Mouse (Mus musculus): ENCODE measurements around the gene Kmt5b. TPM values are rescaled to one million over a fixed set of nuclear protein-coding genes. Genes with fewer than 3 reads are reported as not detected.

The Kmt5b gene
- polyA plus RNA-seq, 1 experiment from 2014 or later = 24.4 TPM

DNA sequence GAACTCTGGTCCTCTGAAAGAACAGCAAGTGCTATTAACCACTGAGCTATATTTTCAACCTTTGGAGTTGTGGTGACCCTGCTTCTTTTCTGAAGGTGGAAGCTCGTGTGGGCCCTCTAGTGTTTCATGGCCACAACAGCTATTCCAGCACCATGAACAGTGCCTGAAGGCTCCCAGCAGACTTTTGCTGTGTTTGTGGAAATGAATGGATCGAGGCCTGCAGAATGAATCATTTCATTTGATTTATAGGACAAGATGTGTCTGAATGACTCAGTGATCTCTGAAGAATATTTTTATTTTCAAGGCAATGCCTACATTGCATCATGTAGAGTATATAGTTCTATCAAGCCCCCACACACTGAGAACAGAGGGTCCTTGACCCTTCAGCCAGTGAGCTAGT, 6.9 kb downstream of the Kmt5b start:
- Histone ChIP-seq H3K36me3 (no peaks in the 10 kb centered on the region), H3K4me1 (peaks cover 6% of the 10 kb centered on the region), H3K4me3 (replicated peaks) (no peak overlapping the region), H3K9me3 (no peaks in the 10 kb centered on the region), H3K9ac (no peak overlapping the region), H3K27me3 (replicated peaks) (no peaks in the 10 kb centered on the region), H3K27ac (no peak overlapping the region), H3K4me2 (no peak overlapping the region)
- ATAC-seq (ENCODE audit: insufficient read depth, low FRiP score, low read depth) = no peak
- 70% methylated on average over 2 of the region's 2 CpGs for WGBS

DNA sequence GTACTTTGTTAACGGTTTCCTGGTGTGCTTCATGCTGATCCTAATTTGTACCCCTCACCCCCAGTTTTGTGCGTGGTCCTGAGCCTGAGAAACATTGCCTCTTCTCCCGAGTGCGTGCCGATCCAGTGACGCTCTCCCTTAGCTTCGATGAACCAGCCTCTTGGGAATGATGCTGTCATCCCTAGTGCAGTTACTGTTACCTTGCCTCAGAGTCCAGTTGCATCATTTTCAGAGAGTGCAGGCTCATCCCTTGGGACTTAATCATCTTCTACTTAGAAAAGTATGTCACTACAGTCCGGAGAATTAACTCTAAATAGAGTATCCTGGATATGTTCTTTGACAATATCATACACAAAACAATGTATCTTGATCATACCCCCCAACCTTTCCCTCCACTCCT, 11.5 kb downstream of the Kmt5b start:
- no peak overlapping the region for H3K9ac ChIP-seq
- H3K9me3 ChIP-seq = no peaks in the 10 kb centered on the region
- 0 out of 2 replicates have a peak, but pooled peaks cover 9% of the 10 kb centered on the region for H3K36me3 ChIP-seq
- no peak overlapping the region for H3K4me3 ChIP-seq (replicated peaks)
- no peaks in the 10 kb centered on the region for H3K27me3 ChIP-seq (replicated peaks)
- no peak overlapping the region for H3K4me2 ChIP-seq
- no peak for ATAC-seq (ENCODE audit: insufficient read depth, low FRiP score, low read depth)
- H3K27ac ChIP-seq = no peak overlapping the region
- H3K4me1 ChIP-seq = no peaks in the 10 kb centered on the region
- WGBS = 89% methylated on average over 8 of the region's 8 CpGs

DNA sequence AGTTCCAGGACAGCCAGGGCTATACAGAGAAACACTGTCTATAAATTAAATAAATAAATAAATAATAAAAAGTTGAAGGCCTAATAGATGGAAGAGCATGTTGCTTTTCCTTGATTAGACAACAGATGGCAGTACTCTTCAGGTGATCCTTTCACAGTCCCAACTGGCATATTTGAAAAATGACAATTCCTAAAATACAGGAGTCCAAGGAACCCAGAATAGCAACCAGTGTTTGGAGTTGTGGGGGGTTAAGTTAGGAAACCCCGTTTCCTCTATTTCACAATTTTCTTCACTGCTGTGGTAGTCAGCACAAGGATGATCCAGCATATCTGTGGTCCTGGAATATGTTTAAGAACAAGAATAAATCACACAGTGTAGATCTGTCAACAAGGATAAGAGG, 22.9 kb downstream of the Kmt5b start:
- Histone ChIP-seq H3K9me3 (no peaks in the 10 kb centered on the region), H3K4me2 (no peak overlapping the region), H3K4me1 (no peaks in the 10 kb centered on the region), H3K9ac (no peak overlapping the region), H3K36me3 (peaks cover 30% of the 10 kb centered on the region), H3K4me3 (replicated peaks) (no peak overlapping the region), H3K27me3 (replicated peaks) (no peaks in the 10 kb centered on the region), H3K27ac (no peak overlapping the region)
- 71% methylated on average over 1 of the region's 1 CpGs for WGBS
- ATAC-seq (ENCODE audit: insufficient read depth, low FRiP score, low read depth) = no peak

DNA sequence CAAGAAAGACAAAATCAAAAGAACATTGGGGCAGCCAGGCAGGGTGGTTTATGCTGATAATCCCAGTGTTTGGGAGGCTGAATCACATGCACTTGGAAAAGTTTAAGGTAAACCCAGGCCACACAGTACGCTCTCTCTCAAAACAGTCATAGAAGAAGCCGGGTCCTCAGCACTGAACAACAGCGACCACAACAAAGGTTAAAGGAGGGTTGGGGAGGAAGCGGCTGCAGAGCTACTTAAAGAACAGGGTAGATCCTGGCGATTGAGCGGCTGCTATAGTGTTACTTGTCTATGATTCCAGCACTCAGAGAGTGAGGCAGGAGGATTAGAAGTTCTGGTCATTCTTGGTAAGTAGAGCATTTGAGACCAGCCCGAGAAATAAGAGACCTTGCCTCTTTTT, 38.3 kb downstream of the Kmt5b start:
- WGBS = 84% methylated on average over 7 of the region's 7 CpGs
- no peak for ATAC-seq (ENCODE audit: insufficient read depth, low FRiP score, low read depth)
- peaks cover 43% of the 10 kb centered on the region for H3K36me3 ChIP-seq
- H3K27me3 ChIP-seq (replicated peaks) = no peaks in the 10 kb centered on the region
- no peak overlapping the region for H3K4me3 ChIP-seq (replicated peaks)
- no peak overlapping the region for H3K27ac ChIP-seq
- H3K4me2 ChIP-seq = no peak overlapping the region
- H3K9me3 ChIP-seq = no peaks in the 10 kb centered on the region
- no peaks in the 10 kb centered on the region for H3K4me1 ChIP-seq
- no peak overlapping the region for H3K9ac ChIP-seq

DNA sequence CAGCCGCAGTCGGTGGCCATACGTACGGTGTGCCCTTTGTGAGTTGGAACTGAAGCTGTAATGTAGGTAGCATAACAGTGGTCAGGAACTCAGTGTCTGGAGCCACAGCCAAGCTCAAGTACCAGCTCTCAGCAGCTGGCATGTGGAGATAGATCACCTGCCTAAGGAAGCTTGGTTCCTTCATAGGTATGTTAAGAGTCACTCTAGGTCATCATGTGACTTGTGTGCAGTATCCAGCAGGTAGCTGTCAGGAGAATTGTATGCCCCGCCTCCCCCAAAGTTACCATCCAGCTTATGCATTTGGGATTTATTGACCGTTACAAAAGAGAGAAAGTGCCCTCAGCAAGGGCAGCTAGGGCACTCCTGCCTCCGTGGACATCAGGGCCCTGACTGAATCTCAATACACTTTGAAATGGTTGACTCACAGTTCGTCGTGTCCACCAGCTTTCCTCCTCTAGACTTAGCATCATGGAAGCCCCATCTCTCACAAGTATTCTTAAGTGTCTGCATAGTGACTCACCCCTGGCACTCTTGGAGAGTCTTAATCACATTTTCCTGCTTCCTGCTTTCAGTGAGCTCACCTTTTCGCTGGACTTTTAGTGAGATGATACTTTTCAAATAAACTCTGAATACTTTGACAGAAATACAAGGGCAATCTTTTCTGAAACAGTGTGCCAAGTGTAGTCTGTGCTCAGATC, 43.5 kb downstream of the Kmt5b start:
- Histone ChIP-seq H3K27ac (no peak overlapping the region), H3K4me3 (replicated peaks) (no peak overlapping the region), H3K36me3 (peaks cover 32% of the 10 kb centered on the region), H3K4me1 (no peaks in the 10 kb centered on the region), H3K9me3 (no peaks in the 10 kb centered on the region), H3K4me2 (no peak overlapping the region), H3K27me3 (replicated peaks) (no peaks in the 10 kb centered on the region), H3K9ac (no peak overlapping the region)
- 87% methylated on average over 10 of the region's 10 CpGs for WGBS
- ATAC-seq (ENCODE audit: insufficient read depth, low FRiP score, low read depth) = no peak

DNA sequence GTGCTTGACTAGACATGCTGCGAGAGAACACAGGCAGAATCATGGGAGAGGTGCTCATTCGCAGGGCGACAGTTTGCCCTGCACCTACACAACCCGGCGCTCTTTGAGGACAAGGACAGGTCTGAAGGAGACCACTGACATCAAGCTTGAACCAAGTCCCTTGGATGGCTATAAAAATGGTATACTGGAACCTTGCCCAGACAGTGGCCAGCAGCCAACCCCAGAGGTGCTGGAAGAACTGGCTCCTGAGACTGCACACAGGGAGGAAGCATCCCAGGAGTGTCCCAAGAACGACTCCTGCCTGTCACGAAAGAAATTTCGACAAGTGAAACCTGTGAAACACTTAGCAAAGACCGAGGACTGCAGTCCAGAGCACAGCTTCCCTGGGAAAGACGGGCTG, 47.2 kb downstream of the Kmt5b start:
- Histone ChIP-seq H3K9ac (no peak overlapping the region), H3K36me3 (peaks cover 27% of the 10 kb centered on the region), H3K27me3 (replicated peaks) (no peaks in the 10 kb centered on the region), H3K9me3 (no peaks in the 10 kb centered on the region), H3K4me2 (no peak overlapping the region), H3K4me1 (no peaks in the 10 kb centered on the region), H3K27ac (no peak overlapping the region), H3K4me3 (replicated peaks) (no peak overlapping the region)
- no peak for ATAC-seq (ENCODE audit: insufficient read depth, low FRiP score, low read depth)
- WGBS = 91% methylated on average over 10 of the region's 10 CpGs

DNA sequence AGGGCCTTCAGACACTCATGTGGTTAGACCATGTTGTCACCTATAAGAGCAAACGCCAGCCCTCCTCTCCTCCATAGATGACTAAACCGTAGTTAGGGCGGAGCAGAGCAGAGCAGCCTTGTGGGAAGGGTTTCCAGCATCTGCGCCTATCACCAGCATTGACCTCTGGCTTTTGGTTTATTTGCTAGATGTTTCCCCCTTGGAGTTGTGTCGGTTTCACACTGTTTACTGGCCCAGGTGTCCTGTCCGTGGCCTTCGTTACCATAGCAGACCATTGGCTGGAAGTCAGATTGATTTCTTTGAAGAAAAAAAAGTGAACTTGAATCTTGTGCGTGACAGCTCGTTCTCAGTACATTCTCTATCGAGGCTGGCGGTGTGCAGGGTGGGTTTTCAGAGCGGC, 48.6 kb downstream of the Kmt5b start:
- ATAC-seq (ENCODE audit: insufficient read depth, low FRiP score, low read depth) = no peak
- peaks cover 16% of the 10 kb centered on the region for H3K36me3 ChIP-seq
- WGBS = 69% methylated on average over 12 of the region's 12 CpGs

DNA sequence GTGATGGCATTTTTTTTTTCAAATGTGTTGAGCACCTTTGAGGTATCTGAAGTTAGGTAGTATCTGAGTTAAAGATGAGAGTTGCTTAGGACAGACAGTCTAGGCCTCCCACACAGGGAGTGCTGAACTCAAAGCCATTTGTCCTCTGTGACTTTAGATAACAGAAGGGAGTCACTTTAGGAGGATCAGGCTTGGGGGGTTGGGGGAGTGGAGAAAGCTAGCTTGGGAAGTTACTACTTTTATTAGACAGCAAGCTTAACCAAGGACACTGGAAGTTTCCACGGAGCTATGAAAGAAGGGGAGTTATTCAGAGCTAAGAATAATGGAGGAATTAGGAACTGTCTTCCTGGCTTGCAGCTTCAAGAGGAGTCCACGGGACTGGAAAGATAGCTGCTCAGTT, 51.9 kb downstream of the Kmt5b start:
- H3K4me2 ChIP-seq = no peak overlapping the region
- H3K4me1 ChIP-seq = no peaks in the 10 kb centered on the region
- H3K27ac ChIP-seq = no peak overlapping the region
- H3K36me3 ChIP-seq = peaks cover 12% of the 10 kb centered on the region
- no peak overlapping the region for H3K9ac ChIP-seq
- no peak overlapping the region for H3K4me3 ChIP-seq (replicated peaks)
- no peak for ATAC-seq (ENCODE audit: insufficient read depth, low FRiP score, low read depth)
- WGBS = 52% methylated on average over 2 of the region's 2 CpGs
- no peaks in the 10 kb centered on the region for H3K9me3 ChIP-seq
- no peaks in the 10 kb centered on the region for H3K27me3 ChIP-seq (replicated peaks)

More for the DNA sequence above, 48.6 kb downstream of the Kmt5b start:
- H3K9ac ChIP-seq = no peak overlapping the region
- H3K4me3 ChIP-seq (replicated peaks) = no peak overlapping the region
- H3K4me2 ChIP-seq = no peak overlapping the region
- H3K4me1 ChIP-seq = no peaks in the 10 kb centered on the region
- H3K27me3 ChIP-seq (replicated peaks) = no peaks in the 10 kb centered on the region
- no peaks in the 10 kb centered on the region for H3K9me3 ChIP-seq
- no peak overlapping the region for H3K27ac ChIP-seq

DNA sequence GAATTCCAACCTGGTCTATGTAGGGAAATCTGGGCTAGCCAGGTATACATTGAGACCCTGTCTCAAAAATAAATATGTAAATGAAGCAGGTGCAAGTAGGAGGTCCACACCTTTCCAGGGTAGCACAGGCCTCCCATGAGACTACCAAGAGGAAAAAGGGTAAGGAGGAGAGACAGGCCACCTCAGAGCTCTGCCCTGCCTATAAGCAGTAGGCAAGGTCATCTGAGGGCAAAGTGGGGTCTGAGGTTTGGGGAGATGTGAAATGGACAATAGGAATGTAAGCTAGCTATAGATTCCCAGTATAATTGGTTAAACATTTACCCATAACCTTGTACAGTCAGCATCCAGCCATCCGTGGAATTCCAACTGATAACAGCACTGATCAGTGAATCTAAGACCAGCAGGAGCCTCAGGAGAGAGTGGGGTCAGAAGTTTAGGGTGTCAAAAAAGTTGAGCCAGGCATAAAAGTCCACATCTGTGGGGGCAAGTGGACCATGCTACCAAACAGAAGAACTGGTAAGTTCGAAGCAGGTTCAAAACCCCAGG, 52.8 kb downstream of the Kmt5b start:
- Histone ChIP-seq H3K9ac (no peak overlapping the region), H3K27ac (no peak overlapping the region), H3K36me3 (peaks cover 4% of the 10 kb centered on the region), H3K4me2 (no peak overlapping the region), H3K27me3 (replicated peaks) (no peaks in the 10 kb centered on the region), H3K4me3 (replicated peaks) (no peak overlapping the region), H3K9me3 (no peaks in the 10 kb centered on the region), H3K4me1 (no peaks in the 10 kb centered on the region)
- no peak for ATAC-seq (ENCODE audit: insufficient read depth, low FRiP score, low read depth)
- 63% methylated on average over 2 of the region's 2 CpGs for WGBS

DNA sequence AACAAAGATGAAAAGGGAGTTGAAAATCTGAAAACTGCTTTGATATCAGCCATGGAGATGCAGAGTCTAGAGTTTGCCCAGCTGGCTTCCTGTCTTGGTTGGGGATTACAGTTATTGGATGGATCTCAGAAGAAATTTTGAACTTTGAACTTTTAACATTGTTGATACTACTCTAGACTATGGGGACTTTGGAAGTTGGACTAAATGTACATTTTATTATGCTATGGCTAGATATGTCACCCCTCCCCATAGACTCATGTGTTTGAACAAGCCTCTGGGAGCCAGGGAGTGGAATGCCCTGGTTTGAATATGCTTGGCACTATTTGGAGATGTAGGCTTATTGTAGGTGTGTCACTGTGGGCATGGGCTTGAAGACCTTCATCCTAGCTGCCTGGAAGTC, 57.8 kb downstream of the Kmt5b start:
- H3K4me2 ChIP-seq = no peak overlapping the region
- H3K4me3 ChIP-seq (replicated peaks) = no peak overlapping the region
- no peaks in the 10 kb centered on the region for H3K4me1 ChIP-seq
- no peak overlapping the region for H3K9ac ChIP-seq
- H3K9me3 ChIP-seq = no peaks in the 10 kb centered on the region
- no peak for ATAC-seq (ENCODE audit: insufficient read depth, low FRiP score, low read depth)
- H3K27me3 ChIP-seq (replicated peaks) = no peaks in the 10 kb centered on the region
- no peak overlapping the region for H3K27ac ChIP-seq
- no peaks in the 10 kb centered on the region for H3K36me3 ChIP-seq

DNA sequence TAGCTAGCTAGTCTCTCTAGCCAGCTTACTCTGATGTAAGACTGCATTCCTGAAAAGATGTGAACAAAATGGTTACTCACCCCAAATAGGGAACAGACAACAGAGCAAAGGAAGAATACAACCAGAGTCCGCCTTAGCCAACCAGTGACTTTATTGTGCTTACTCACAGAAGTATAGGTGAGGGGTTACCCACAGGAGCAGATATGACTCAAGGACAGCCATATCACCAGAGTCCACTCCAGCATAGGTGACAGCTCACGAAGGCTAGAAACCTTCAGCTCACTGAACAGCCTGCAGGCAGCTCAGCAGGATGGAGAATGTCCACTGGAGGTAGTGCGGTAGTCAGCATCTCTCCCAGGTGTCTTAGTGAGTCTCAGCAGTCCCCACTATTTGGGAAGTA, 62.6 kb downstream of the Kmt5b start:
- 84% methylated on average over 3 of the region's 3 CpGs for WGBS
- Histone ChIP-seq H3K9me3 (no peaks in the 10 kb centered on the region), H3K4me3 (replicated peaks) (no peak overlapping the region), H3K27ac (no peak overlapping the region), H3K27me3 (replicated peaks) (no peaks in the 10 kb centered on the region), H3K4me2 (no peak overlapping the region), H3K9ac (no peak overlapping the region), H3K4me1 (no peaks in the 10 kb centered on the region; the same call in 1 of the 2 replicates), H3K36me3 (no peaks in the 10 kb centered on the region)
- ATAC-seq (ENCODE audit: insufficient read depth, low FRiP score, low read depth) = no peak

DNA sequence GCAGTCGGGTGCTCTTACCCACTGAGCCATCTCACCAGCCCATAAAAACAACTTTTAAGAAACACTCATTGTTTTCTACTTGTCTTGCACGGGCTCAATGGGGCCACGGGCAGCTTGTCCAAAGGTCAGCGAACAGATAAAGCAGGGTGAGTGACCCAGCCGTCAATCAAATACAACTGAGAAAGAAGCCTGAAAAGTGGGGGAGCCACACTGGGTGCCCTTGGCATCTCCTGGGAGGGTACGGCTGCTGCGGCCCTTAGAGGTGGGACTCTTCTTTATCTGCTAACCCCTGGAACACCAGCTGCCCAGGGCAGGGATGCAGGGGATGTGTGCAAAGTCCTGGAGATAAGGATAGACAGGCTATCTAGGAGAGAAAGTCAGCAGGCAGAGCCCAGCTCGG, 64.5 kb downstream of the Kmt5b start:
- Histone ChIP-seq H3K4me3 (replicated peaks) (no peak overlapping the region), H3K4me2 (no peak overlapping the region), H3K36me3 (no peaks in the 10 kb centered on the region), H3K9ac (no peak overlapping the region), H3K27ac (no peak overlapping the region), H3K9me3 (no peaks in the 10 kb centered on the region), H3K27me3 (replicated peaks) (no peaks in the 10 kb centered on the region), H3K4me1 (no peaks in the 10 kb centered on the region; the same call in 1 of the 2 replicates)
- WGBS = 59% methylated on average over 8 of the region's 8 CpGs
- ATAC-seq (ENCODE audit: insufficient read depth, low FRiP score, low read depth) = peak; percentile 45; the same call in 1 of the 2 replicates
